Mouse (Mus musculus): Measurements from ENCODE around the gene Cerkl.

DNA sequence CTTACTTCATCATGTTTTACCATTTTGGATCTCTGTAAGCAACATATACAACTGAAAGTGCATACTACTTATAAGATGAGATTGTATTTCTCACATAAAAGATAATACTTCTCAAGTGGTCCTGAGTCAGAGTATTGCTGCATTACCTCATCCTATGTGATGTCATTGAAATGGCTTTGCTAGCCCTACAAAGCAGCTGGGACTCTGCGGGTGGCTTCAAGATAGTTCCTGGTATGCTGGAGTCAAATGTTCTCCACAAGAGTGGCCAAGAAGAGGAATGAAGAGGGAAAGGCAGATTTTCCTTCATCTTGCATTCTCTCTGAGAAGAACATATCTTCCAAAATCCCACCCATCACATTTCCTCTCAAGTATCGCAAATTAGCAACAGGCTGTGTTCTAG, 13.2 kb downstream of the Cerkl start:
- TF ChIP-seq EP300 (IDR thresholded peaks at IDR 0.05; ENCODE audit: low read depth) = no peak
- TF ChIP-seq CTCF (IDR thresholded peaks at IDR 0.05; ENCODE audit: low read depth) = no peak

Measured in liver, embryonic 14.5 days (tissue).